Mouse (Mus musculus) megakaryocyte, embryonic 14.5 days (primary cell): ENCODE measurements around the gene Cst12. TPM values are rescaled to one million over a fixed set of nuclear protein-coding genes. Genes with fewer than 3 reads are reported as not detected.

Source experiments
- H3K27me3 ChIP-seq: replicated peaks from 2 replicates; pipeline ENCODE3; 2012; ENCODE audit warnings: inconsistent platforms
- H3K36me3 ChIP-seq: replicated peaks from 2 replicates; pipeline ENCODE3; 2012; ENCODE audit warnings: low read length, inconsistent platforms, mixed read lengths
- H3K4me1 ChIP-seq: 2 replicates; pipeline ENCODE4 v1.6.1; 2012; ENCODE audit warnings: inconsistent platforms
- H3K4me3 ChIP-seq: replicated peaks from 2 replicates; pipeline ENCODE3; 2012; ENCODE audit warnings: moderate library complexity, mild to moderate bottlenecking, inconsistent platforms
- H3K9me3 ChIP-seq: 2 replicates; pipeline ENCODE4 v1.6.1; 2012; ENCODE audit warnings: inconsistent platforms
- FLI1 ChIP-seq: IDR thresholded peaks from 2 replicates; pipeline ENCODE4 v1.6.1; 2012; ENCODE audit warnings: low read length, inconsistent platforms, mixed read lengths
- GATA1 ChIP-seq: IDR thresholded peaks from 3 replicates; pipeline ENCODE4 v1.6.1; 2012; ENCODE audit warnings: mixed read lengths, low read length, inconsistent platforms, borderline replicate concordance
- polyA plus RNA-seq: library from polyadenylated mRNA; stranded (reverse); fragments of >175 nt; gene quantifications from 2 replicates; pipeline ENCODE4 v1.2.3, GENCODE M21; 2012; ENCODE audit warnings: low replicate concordance; ENCODE audit not compliant: insufficient read depth

Cst12 gene
- polyA plus RNA-seq, 1 experiment, result not detected

DNA sequence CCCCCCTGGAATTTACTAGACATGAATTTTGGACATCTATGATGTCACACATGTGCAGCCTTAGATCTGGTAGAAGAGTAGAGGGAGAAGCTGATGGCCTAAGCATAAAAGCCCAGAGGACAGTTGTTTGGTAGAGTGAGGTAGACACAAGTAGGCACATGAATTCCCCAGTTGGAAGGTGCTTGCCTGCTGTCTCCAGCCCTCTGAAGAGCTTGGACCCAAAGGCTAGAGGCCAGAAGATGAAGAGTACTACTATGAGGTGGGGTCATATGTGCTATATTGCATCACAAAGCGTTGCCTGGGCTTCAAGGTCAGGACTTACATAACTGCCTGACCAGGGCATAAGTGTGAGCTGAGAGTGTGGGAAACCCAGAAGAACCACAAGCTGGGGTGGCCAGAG is 9.3 kb downstream of the Cst12 start, which contains the start of gene Cst8:
TSS of gene Cst8 (plus strand) at position 301 of the 400 bp plus-strand sequence.
- H3K4me1 ChIP-seq, result no peaks in the 10 kb centered on the region

DNA sequence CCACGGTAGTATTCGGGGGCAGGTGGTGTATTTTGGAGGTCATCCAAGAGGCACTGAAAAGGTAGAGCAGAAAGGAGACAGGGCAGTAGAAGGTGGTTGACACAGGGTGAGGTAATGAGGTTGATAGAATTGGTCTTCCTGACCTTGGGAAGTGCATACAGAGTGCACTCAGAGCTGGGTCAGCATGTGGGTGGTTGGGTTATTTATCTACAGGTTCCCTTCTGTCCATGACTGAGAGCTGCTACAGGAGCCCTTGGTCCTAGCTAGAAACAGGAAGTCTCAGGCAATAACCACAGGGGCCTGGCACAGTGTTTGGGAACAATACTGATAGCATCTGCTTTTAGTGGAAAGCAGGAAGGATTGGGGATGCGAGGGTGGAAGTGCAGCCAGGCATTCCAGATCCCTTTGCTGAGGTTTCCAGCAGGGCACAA is 12.3 kb downstream of the Cst12 start:
- no peak for TF ChIP-seq GATA1
- Histone ChIP-seq H3K9me3 (no peaks in the 10 kb centered on the region), H3K27me3 (no peaks in the 10 kb centered on the region), H3K4me1 (no peaks in the 10 kb centered on the region), H3K4me3 (no peak overlapping the region), H3K36me3 (no peaks in the 10 kb centered on the region)

More for the DNA sequence above, 9.3 kb downstream of the Cst12 start, which contains the start of gene Cst8:
- Histone ChIP-seq H3K27me3 (no peaks in the 10 kb centered on the region), H3K4me3 (no peak within 1 kb of the TSS), H3K9me3 (no peaks in the 10 kb centered on the region), H3K36me3 (no peaks in the 10 kb centered on the region)
- no peak for TF ChIP-seq FLI1
- TF ChIP-seq GATA1, result no peak

DNA sequence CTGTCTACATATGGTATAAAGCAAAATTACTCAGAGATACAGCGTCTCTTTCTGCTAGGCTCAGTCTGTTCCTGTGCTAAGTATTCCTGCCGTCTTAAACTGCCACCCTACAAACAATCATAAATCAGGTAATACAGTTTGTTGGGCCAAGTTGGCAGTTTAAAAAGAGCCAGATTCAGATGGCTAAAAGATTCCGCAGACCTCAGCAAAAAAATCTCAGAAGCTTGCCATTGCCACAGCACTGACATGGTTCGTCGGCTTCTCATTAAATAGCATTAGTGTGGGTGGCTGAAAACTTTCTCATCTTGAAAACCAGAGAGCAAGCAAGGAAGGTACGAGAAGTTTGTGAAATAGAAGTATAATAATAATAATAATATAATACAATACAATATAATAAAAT is 17.5 kb downstream of the Cst12 start:
- Histone ChIP-seq H3K27me3 (no peaks in the 10 kb centered on the region), H3K9me3 (no peaks in the 10 kb centered on the region), H3K4me1 (no peaks in the 10 kb centered on the region), H3K36me3 (no peaks in the 10 kb centered on the region), H3K4me3 (no peak overlapping the region)
- TF ChIP-seq GATA1 (no peak), FLI1 (no peak)

DNA sequence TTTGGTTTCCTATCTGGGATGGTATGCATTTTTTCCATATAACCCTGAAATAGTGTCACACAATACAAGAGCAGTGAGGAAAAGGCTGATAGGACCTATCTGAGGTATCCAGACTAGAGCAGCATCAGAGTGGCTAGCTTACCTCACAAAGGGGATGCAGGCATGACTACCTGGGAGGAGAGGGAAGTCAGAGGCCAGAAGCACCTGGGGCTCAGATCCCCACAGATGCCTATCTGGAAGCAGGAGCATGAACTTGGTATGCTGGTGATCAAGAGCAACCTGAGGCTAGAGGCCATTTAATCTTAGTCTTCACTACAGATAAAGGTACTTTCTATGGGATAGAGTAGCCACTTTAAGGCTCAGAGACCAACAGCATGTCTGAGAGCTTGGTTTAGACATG is 30.7 kb downstream of the Cst12 start, which contains the start of gene Cst13:
TSS of gene Cst13 (plus strand) at position 173 of the 400 bp plus-strand sequence.
- no peaks in the 10 kb centered on the region for H3K27me3 ChIP-seq
- H3K4me1 ChIP-seq, result no peaks in the 10 kb centered on the region
- no peak within 1 kb of the TSS for H3K4me3 ChIP-seq
- TF ChIP-seq FLI1 (no peak), GATA1 (no peak)
- H3K9me3 ChIP-seq, result no peaks in the 10 kb centered on the region
- H3K36me3 ChIP-seq, result no peaks in the 10 kb centered on the region

DNA sequence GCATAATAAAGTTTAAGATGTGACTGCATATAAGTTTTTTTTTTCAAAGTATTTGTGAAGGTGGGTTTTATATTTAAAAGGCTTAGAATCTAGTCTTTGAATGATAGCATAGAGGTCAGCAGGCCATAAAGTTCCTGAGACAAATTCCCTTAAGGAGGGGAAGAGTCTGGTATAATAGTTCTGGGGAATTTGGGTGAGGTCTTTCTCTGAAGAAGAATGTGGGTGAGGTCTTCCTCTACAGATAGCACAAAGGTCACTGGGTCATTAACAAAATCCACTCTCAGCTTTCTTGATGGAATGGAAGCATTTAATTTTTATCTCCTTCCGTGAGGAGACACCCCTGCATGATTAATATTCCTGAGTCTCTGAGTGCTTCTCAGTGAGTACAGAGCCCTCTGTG is 36.8 kb downstream of the Cst12 start:
- H3K9me3 ChIP-seq, result no peaks in the 10 kb centered on the region
- no peaks in the 10 kb centered on the region for H3K4me1 ChIP-seq
- no peaks in the 10 kb centered on the region for H3K27me3 ChIP-seq
- H3K36me3 ChIP-seq, result no peaks in the 10 kb centered on the region
- TF ChIP-seq GATA1 (no peak), FLI1 (no peak)
- no peak overlapping the region for H3K4me3 ChIP-seq

DNA sequence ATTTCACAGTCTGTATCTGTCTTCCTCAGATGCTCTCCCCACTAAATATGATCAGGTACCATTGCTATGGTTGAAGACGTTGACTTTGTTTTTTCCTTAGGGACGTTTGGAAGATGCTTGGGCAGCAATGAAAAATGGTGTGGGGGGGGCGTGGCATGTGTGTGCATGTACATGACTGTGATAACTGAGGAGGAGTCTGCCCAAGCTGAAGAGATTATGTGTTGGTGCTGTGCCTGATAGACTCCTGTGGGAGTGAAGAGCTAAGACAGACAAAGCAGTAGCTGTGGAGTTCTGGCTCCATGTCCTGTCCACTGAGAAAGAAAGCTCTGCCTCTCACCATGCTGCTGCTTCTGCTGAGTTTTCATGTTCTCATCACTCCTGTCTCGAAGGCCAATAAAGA is 45.8 kb downstream of the Cst12 start, which contains the start of gene Cst9:
TSS of gene Cst9 (plus strand) at position 236 of the 400 bp plus-strand sequence.
- no peak for TF ChIP-seq FLI1
- Histone ChIP-seq H3K4me1 (no peaks in the 10 kb centered on the region), H3K9me3 (no peaks in the 10 kb centered on the region), H3K36me3 (no peaks in the 10 kb centered on the region), H3K27me3 (no peaks in the 10 kb centered on the region), H3K4me3 (no peak within 1 kb of the TSS)

DNA sequence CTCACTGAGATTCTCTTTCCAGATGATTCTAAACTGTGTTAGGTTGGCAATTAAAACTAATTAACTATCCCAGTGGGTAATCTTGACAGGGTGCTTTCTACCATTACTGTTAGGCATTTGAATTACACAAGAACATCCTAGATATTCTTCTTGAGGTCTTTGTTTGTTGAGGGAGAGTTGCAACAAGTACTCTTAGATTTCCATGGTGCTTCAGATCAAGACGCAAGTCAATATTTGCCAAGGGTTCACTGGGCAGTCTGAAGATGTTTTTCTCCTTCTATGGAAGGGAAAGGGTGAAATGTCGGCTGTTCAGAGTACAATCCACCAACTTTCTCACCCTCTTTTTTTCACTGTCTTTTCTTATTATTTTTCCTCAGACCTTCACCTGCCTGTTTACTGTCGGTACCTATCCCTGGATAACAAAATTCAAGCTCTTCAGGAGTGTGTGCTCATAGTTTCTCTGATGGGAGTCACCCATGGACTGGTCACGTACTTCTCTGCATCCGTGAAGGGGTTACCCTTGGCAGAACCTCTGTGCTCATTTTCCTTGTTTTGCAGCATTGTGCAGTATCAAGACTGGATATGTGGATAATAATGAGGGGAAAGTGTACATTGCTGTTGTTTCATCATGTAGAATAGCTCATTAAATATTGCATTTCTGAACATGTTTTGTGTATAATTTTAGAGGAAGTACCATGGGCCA is 49.1 kb downstream of the Cst12 start:
- Histone ChIP-seq H3K9me3 (no peaks in the 10 kb centered on the region), H3K4me3 (no peak overlapping the region)
- TF ChIP-seq GATA1, result no peak
- no peak for TF ChIP-seq FLI1

DNA sequence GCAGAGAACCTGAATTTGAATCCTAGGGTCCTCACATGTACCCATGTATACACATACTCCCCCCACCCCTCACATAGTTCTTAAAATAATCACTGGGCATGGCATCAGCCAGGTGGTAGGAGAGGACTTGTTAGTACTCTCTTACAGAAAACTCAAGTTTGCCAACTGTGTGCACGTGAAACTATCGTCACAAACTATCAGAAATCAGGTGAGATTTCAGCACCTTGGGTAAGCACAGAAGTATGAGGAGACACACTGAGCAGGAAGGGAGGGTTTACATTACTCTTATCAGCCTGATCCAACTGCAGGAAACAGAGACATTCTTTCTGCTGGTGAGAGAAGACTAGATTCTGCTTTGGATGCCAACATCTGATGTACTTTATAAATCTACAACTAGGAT is 50.1 kb downstream of the Cst12 start:
- Histone ChIP-seq H3K27me3 (no peaks in the 10 kb centered on the region), H3K36me3 (no peaks in the 10 kb centered on the region), H3K4me1 (no peaks in the 10 kb centered on the region), H3K9me3 (no peaks in the 10 kb centered on the region), H3K4me3 (no peak overlapping the region)
- TF ChIP-seq GATA1 (no peak), FLI1 (no peak)

More for the DNA sequence above, 49.1 kb downstream of the Cst12 start:
- Histone ChIP-seq H3K4me1 (no peaks in the 10 kb centered on the region), H3K36me3 (no peaks in the 10 kb centered on the region), H3K27me3 (no peaks in the 10 kb centered on the region)

Other genes with a start within 250 kb of the Cst12 start
- 2.6 and 25.6 TPM in 2 replicates for gene Nxt1, start 116.8 kb upstream of the Cst12 start, polyA plus RNA-seq
- 5.2 and 17.8 TPM in 2 replicates for gene Gzf1, start 108.3 kb upstream of the Cst12 start, polyA plus RNA-seq
- not detected in 2 replicates for gene Napb, start 56.9 kb upstream of the Cst12 start, polyA plus RNA-seq
- not detected in 2 replicates for gene Cstl1, start 39.0 kb upstream of the Cst12 start, polyA plus RNA-seq
- gene Cst11, start 17.9 kb upstream of the Cst12 start, polyA plus RNA-seq, result not detected in 2 replicates
- gene 8030411F24Rik, start 7.4 kb upstream of the Cst12 start, polyA plus RNA-seq, result not detected in 2 replicates
- gene Cst8, start 9.4 kb downstream of the Cst12 start, polyA plus RNA-seq, result not detected in 2 replicates
- not detected in 2 replicates for gene Cst13, start 30.7 kb downstream of the Cst12 start, polyA plus RNA-seq
- gene Cst9, start 45.8 kb downstream of the Cst12 start, polyA plus RNA-seq, result not detected in 2 replicates
- gene 9230104L09Rik, start 75.7 kb downstream of the Cst12 start, polyA plus RNA-seq, result not detected in 2 replicates
- 199 and 636 TPM in 2 replicates for gene Cst3, start 86.3 kb downstream of the Cst12 start, polyA plus RNA-seq
- gene Gm1330, start 213.9 kb downstream of the Cst12 start, polyA plus RNA-seq, result not detected in 2 replicates
- gene Gm10750, start 227.9 kb downstream of the Cst12 start, polyA plus RNA-seq, result 1.5 TPM in 1 of 2 replicates, not detected in the other